Comparison of ENCODE assay signal across 32 mouse cellular contexts in genomic region chr9:90060574-90060875, GRCm38 (mm10). TPM values are rescaled to one million over a fixed set of nuclear protein-coding genes. Genes with fewer than 3 reads are reported as not detected.
DNase-seq lines count a peak whose midpoint lies in the region; ATAC-seq lines count a peak whose summit lies in the region.
"Had no signal": no experiment of that assay in that cellular context is flagged by ENCODE, and none has a peak within 500 bp of the region (broad histone marks: within the 10 kb centered on the region; RNA-seq: fewer than 3 reads in every experiment).

No protein-coding gene starts in this region.

- intact Hi-C loops in left cerebral cortex, postnatal 36 days (cut with DNase I) = no loop called here

- no peak overlapping the region for H3K27ac ChIP-seq in forebrain, embryonic 13.5 days
- H3K27ac ChIP-seq: embryonic facial prominence, embryonic 10.5 days; embryonic facial prominence, embryonic 15.5 days; forebrain, embryonic 12.5 days; hindbrain, embryonic 12.5 days; hindbrain, postnatal 0 days; intestine, embryonic 15.5 days; limb, embryonic 10.5 days; limb, embryonic 15.5 days; liver, embryonic 14.5 days; lung, embryonic 15.5 days; midbrain, embryonic 12.5 days; neural tube, embryonic 13.5 days had no signal

- H3K9ac ChIP-seq in forebrain, embryonic 13.5 days = no peak overlapping the region
- H3K9ac ChIP-seq: embryonic facial prominence, embryonic 15.5 days; forebrain, embryonic 12.5 days; hindbrain, embryonic 12.5 days; intestine, embryonic 15.5 days; limb, embryonic 15.5 days; liver, embryonic 14.5 days; lung, embryonic 15.5 days; midbrain, embryonic 12.5 days; neural tube, embryonic 13.5 days had no signal

- no peaks in the 10 kb centered on the region for H3K36me3 ChIP-seq in forebrain, embryonic 13.5 days (ENCODE audit: poor library complexity, severe bottlenecking)
- H3K36me3 ChIP-seq: embryonic facial prominence, embryonic 10.5 days; embryonic facial prominence, embryonic 15.5 days; forebrain, embryonic 12.5 days; hindbrain, embryonic 12.5 days; intestine, embryonic 15.5 days; limb, embryonic 10.5 days; limb, embryonic 15.5 days; midbrain, embryonic 12.5 days; neural tube, embryonic 13.5 days had no signal

- no peaks in the 10 kb centered on the region for H3K9me3 ChIP-seq in forebrain, embryonic 13.5 days (replicated peaks)
- H3K9me3 ChIP-seq: embryonic facial prominence, embryonic 10.5 days; embryonic facial prominence, embryonic 15.5 days; forebrain, embryonic 12.5 days; hindbrain, embryonic 12.5 days; intestine, embryonic 15.5 days; limb, embryonic 10.5 days; limb, embryonic 15.5 days; lung, embryonic 15.5 days; midbrain, embryonic 12.5 days; neural tube, embryonic 13.5 days had no signal

- 88% methylated on average over 2 of the region's 2 CpGs for WGBS in forebrain, embryonic 13.5 days

- H3K27me3 ChIP-seq in forebrain, embryonic 13.5 days = no peaks in the 10 kb centered on the region
- H3K27me3 ChIP-seq: embryonic facial prominence, embryonic 15.5 days; intestine, embryonic 15.5 days; limb, embryonic 15.5 days; lung, embryonic 15.5 days had no signal

- H3K4me2 ChIP-seq in forebrain, embryonic 13.5 days = no peak overlapping the region
- H3K4me2 ChIP-seq: embryonic facial prominence, embryonic 15.5 days; forebrain, embryonic 12.5 days; heart, embryonic 11.5 days; hindbrain, embryonic 12.5 days; intestine, embryonic 15.5 days; limb, embryonic 15.5 days; lung, embryonic 15.5 days; midbrain, embryonic 12.5 days; neural tube, embryonic 13.5 days had no signal

- no peaks in the 10 kb centered on the region for H3K4me1 ChIP-seq in forebrain, embryonic 13.5 days
- H3K4me1 ChIP-seq: embryonic facial prominence, embryonic 10.5 days; embryonic facial prominence, embryonic 15.5 days; forebrain, embryonic 12.5 days; hindbrain, embryonic 12.5 days; intestine, embryonic 15.5 days; limb, embryonic 10.5 days; limb, embryonic 15.5 days; lung, embryonic 15.5 days; midbrain, embryonic 12.5 days; neural tube, embryonic 13.5 days had no signal

- no peak overlapping the region for H3K4me3 ChIP-seq in forebrain, embryonic 13.5 days
- H3K4me3 ChIP-seq: embryonic facial prominence, embryonic 10.5 days; embryonic facial prominence, embryonic 15.5 days; forebrain, embryonic 12.5 days; hindbrain, embryonic 12.5 days; intestine, embryonic 15.5 days; limb, embryonic 10.5 days; limb, embryonic 15.5 days; lung, embryonic 15.5 days; midbrain, embryonic 12.5 days; neural tube, embryonic 13.5 days had no signal

- peak; percentile 11; the same call in 1 of the 2 replicates for ATAC-seq in granulocyte monocyte progenitor cell, adult 5-6 weeks (replicated peaks; ENCODE audit: poor library complexity, severe bottlenecking)
- no peak for ATAC-seq in forebrain, embryonic 13.5 days
- ATAC-seq: activated CD4-positive, CD25-positive, alpha-beta regulatory T cell, adult 4 months; hindbrain, postnatal 0 days; intestine, embryonic 15.5 days had no signal

- peak; percentile 41 to 48 for DNase-seq in B cell, adult 2 months
- DNase-seq in adrenal gland, adult (ENCODE audit: inconsistent age in 2 of 2, low spot score in 1 of 2) = peak; percentile 76 to 94
- peak; percentile 22 for DNase-seq in adrenal gland, postnatal 25 days
- no peak for DNase-seq in right cerebral cortex, postnatal 4 days
- DNase-seq in left cerebral cortex, postnatal 36 days (ENCODE audit: low spot score in 2 of 2) = no peak
- DNase-seq in layer of hippocampus, postnatal 14 days (ENCODE audit: low spot score in 2 of 2) = no peak
- DNase-seq: cerebellum, adult 18-20 months; cerebellum, postnatal 10 days; gastrocnemius, postnatal 14 days; heart, adult 11 months; heart, postnatal 36 days; kidney, adult 2 months; kidney, postnatal 36 days; layer of hippocampus, postnatal 36 days; thymus, adult 2 months; thymus, postnatal 36 days had no signal

RNA-seq across cellular contexts. Expression of gene Ctsh, which starts 6.6 kb away (rescaled TPM):
- total RNA-seq in adrenal gland, postnatal 25 days (2021) = 137 and 159 TPM in 2 replicates
- total RNA-seq in granulocyte monocyte progenitor cell, adult 5-6 weeks (2014; fragmentation: Nextera tagmentation) = 131 and 141 TPM in 2 replicates
- total RNA-seq in granulocyte monocyte progenitor cell, adult 5-6 weeks (2017) = 53.6 and 57.1 TPM in 2 replicates
- polyA plus RNA-seq in forebrain, embryonic 13.5 days (2015; fragmentation: Nextera tagmentation; extraction: Ambion mirVana) = 8.2 and 9.3 TPM in 2 replicates
- 10 to 100 TPM; 13.1 to 17.8 TPM for total RNA-seq in left cerebral cortex, postnatal 36 days (2021)
- total RNA-seq in layer of hippocampus, postnatal 14 days (2021) = 10 to 100 TPM; 19.0 to 25.6 TPM

RNA-seq across cellular contexts. Expression of gene Morf4l1, which starts 54.0 kb away (rescaled TPM):
- 307 and 354 TPM in 2 replicates for total RNA-seq in adrenal gland, postnatal 25 days (2021)
- 319 and 364 TPM in 2 replicates for total RNA-seq in granulocyte monocyte progenitor cell, adult 5-6 weeks (2014; fragmentation: Nextera tagmentation)
- 210 and 242 TPM in 2 replicates for total RNA-seq in granulocyte monocyte progenitor cell, adult 5-6 weeks (2017)
- 475 and 483 TPM in 2 replicates for polyA plus RNA-seq in forebrain, embryonic 13.5 days (2015; fragmentation: Nextera tagmentation; extraction: Ambion mirVana)
- total RNA-seq in left cerebral cortex, postnatal 36 days (2021) = 100 to 1,000 TPM; 412 to 425 TPM
- 100 to 1,000 TPM; 364 to 379 TPM for total RNA-seq in layer of hippocampus, postnatal 14 days (2021)

Comparison
In these comparisons a context has a peak if more than half of its experiments do, and no peak if none do; other contexts are left out.
1. DNase-seq: peak in B cell, adult 2 months (2 of 2), adrenal gland, adult (2 of 2) and adrenal gland, postnatal 25 days (single experiment); none in right cerebral cortex, postnatal 4 days (single experiment), left cerebral cortex, postnatal 36 days (0 of 2) and layer of hippocampus, postnatal 14 days (0 of 2).